Mouse (Mus musculus) hindbrain, embryonic 14.5 days (tissue): Measurements from ENCODE around the gene Rpl9. TPM values are rescaled to one million over a fixed set of nuclear protein-coding genes. Genes with fewer than 3 reads are reported as not detected.

Source experiments
- ATAC-seq: fragments of 200-750 bp; cut with Nextera tagmentation; 2 replicates; pipeline ENCODE4 v1.8.0; 2017; ENCODE audit warnings: moderate number of reproducible peaks, mild to moderate bottlenecking, moderate TSS enrichment, moderate library complexity; ENCODE audit not compliant: low FRiP score
- DNase-seq: peaks from one replicate; pipeline ENCODE4 v3.0.0-alpha.2; 2015; ENCODE audit warnings: low spot score
- H3K27ac ChIP-seq: fragments of 300-500 bp; sonication (generic); 2 replicates; pipeline ENCODE4 v1.5.1; 2014; ENCODE audit warnings: mild to moderate bottlenecking, moderate library complexity
- H3K27me3 ChIP-seq: fragments of 300-500 bp; sonication (generic); 2 replicates; pipeline ENCODE4 v1.6.1; 2014; ENCODE audit warnings: mild to moderate bottlenecking, low read length, mixed read lengths; ENCODE audit not compliant: control insufficient read depth, insufficient read depth
- H3K36me3 ChIP-seq: fragments of 300-500 bp; sonication (generic); replicated peaks from 2 replicates; pipeline ENCODE4 v1.6.1; 2014; ENCODE audit not compliant: control insufficient read depth, insufficient read depth
- H3K4me1 ChIP-seq: fragments of 300-500 bp; sonication (generic); replicated peaks from 2 replicates; pipeline ENCODE4 v1.6.1; 2014; ENCODE audit warnings: antibody characterized with exemption, low read length, mixed read lengths; ENCODE audit not compliant: control insufficient read depth, insufficient read depth
- H3K4me2 ChIP-seq: fragments of 300-500 bp; sonication (generic); replicated peaks from 2 replicates; pipeline ENCODE4 v1.6.1; 2014; ENCODE audit warnings: mild to moderate bottlenecking, moderate library complexity
- H3K4me3 ChIP-seq: fragments of 300-500 bp; sonication (generic); replicated peaks from 2 replicates; pipeline ENCODE4 v1.5.1; 2014; ENCODE audit warnings: mild to moderate bottlenecking, low read length
- H3K9ac ChIP-seq: fragments of 300-500 bp; sonication (generic); 2 replicates; pipeline ENCODE4 v1.6.1; 2014
- H3K9me3 ChIP-seq: fragments of 300-500 bp; sonication (generic); 2 replicates; pipeline ENCODE4 v1.6.1; 2016; ENCODE audit warnings: low read length; ENCODE audit not compliant: control insufficient read depth
- WGBS: fragments of 180-500 bp; shearing (Covaris S2); extraction: QIAGEN DNeasy Blood & Tissue Kit; methylation state at CpG from one replicate; pipeline ENCODE4 v1.1.7; 2014; 5-methylcytosine and 5-hydroxymethylcytosine counted together
- polyA plus RNA-seq: library from polyadenylated mRNA; unstranded; fragments of >200 nt; fragmentation: Nextera tagmentation; extraction: Ambion mirVana; gene quantifications from 2 replicates; pipeline ENCODE4 v1.2.1, GENCODE M21; 2014

The Rpl9 gene
- polyA plus RNA-seq, 1 experiment from 2014 or later: 691 TPM

DNA sequence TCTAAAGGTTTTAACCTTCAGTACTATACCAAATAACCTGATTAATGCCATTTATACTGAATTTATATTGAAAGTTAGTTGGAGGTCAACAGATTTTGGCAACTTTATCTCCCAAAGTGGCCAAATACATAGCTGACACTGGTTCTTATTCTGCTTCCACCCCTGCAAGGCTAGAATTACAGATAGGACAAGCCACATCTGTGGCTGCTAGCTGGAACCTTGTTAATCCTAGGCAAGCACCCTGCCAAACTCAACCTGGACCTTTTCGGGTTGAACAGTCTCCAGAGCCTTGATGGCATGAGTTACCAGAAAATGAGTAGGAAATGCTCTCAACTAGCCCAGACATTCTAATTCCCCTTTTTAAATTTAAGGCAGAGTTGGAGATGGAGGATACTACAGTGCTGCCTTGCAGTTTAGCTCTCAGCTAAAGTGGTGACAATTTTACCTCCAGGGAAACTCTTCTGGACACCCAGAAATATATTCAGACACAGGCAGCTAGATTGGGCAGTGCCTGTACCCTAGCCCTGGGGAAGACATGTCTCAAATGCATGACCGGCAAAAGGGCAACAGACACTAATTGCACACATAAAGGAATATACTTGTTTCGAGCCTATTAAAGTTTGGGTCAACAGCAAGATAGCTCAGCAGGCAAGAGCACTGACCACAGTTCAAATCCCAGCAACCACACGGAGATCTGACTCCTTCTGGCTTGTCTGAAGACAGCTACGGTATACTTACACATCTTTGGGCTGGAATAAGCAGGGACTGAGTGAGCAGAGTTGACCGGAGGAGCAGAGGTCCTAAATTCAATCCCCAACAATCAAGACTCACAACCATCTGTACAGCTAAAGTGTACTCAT is 4.0 kb downstream of the Rpl9 start:
- H3K9me3 ChIP-seq: no peaks in the 10 kb centered on the region
- H3K9ac ChIP-seq: no peak overlapping the region
- H3K36me3 ChIP-seq: peaks cover 59% of the 10 kb centered on the region
- ATAC-seq (no peak), DNase-seq (no peak)
- WGBS: 82% methylated on average over 6 of the region's 6 CpGs
- no peak overlapping the region for H3K4me2 ChIP-seq
- no peak overlapping the region for H3K27ac ChIP-seq
- H3K4me3 ChIP-seq: no peak overlapping the region
- no peaks in the 10 kb centered on the region for H3K27me3 ChIP-seq
- H3K4me1 ChIP-seq: peaks cover 18% of the 10 kb centered on the region

- 78% methylated on average over 2 of the region's 2 CpGs for WGBS
- no peak for DNase-seq
- H3K9ac ChIP-seq: no peak overlapping the region
- no peak overlapping the region for H3K27ac ChIP-seq
- no peak overlapping the region for H3K4me3 ChIP-seq
- no peaks in the 10 kb centered on the region for H3K27me3 ChIP-seq
- H3K9me3 ChIP-seq: no peaks in the 10 kb centered on the region
- ATAC-seq: no peak
- no peak overlapping the region for H3K4me2 ChIP-seq
- peaks cover 15% of the 10 kb centered on the region for H3K4me1 ChIP-seq
- H3K36me3 ChIP-seq: peaks cover 59% of the 10 kb centered on the region
Observed at GRCm38 (mm10) chr5:65385704-65386103, 5.5 kb downstream of the Rpl9 start.

GRCm38 (mm10) chr5:65374746-65375145 is 16.5 kb downstream of the Rpl9 start:
- ATAC-seq (no peak), DNase-seq (no peak)
- no peaks in the 10 kb centered on the region for H3K9me3 ChIP-seq
- H3K36me3 ChIP-seq: no peaks in the 10 kb centered on the region
- 82% methylated on average over 7 of the region's 7 CpGs for WGBS
- H3K4me1 ChIP-seq: no peaks in the 10 kb centered on the region
- no peak overlapping the region for H3K4me2 ChIP-seq
- H3K9ac ChIP-seq: no peak overlapping the region
- no peaks in the 10 kb centered on the region for H3K27me3 ChIP-seq
- H3K4me3 ChIP-seq: no peak overlapping the region
- H3K27ac ChIP-seq: no peak overlapping the region

DNA sequence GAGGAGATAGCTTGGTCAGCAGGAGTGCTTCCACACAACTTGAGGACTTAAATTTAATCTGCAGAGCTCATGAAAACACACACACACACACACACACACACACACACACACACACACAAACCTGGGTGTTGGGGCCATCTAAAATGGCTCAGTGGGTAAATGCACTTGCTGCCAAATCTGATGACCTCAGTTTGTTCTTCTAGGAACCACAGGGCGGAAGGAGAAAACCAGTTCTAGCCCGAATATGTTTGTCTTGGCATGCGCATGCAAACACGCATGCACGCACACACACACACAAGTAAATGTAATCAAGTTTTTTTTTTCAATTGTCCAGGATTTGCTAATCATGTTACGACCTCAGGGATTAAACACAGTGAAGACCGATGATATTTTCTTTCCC is 19.7 kb downstream of the Rpl9 start:
- WGBS: 94% methylated on average over 7 of the region's 7 CpGs
- H3K4me3 ChIP-seq: no peak overlapping the region
- no peaks in the 10 kb centered on the region for H3K36me3 ChIP-seq
- ATAC-seq (no peak), DNase-seq (no peak)
- no peak overlapping the region for H3K27ac ChIP-seq
- no peaks in the 10 kb centered on the region for H3K4me1 ChIP-seq
- no peaks in the 10 kb centered on the region for H3K27me3 ChIP-seq
- no peak overlapping the region for H3K4me2 ChIP-seq
- no peaks in the 10 kb centered on the region for H3K9me3 ChIP-seq
- H3K9ac ChIP-seq: no peak overlapping the region

DNA sequence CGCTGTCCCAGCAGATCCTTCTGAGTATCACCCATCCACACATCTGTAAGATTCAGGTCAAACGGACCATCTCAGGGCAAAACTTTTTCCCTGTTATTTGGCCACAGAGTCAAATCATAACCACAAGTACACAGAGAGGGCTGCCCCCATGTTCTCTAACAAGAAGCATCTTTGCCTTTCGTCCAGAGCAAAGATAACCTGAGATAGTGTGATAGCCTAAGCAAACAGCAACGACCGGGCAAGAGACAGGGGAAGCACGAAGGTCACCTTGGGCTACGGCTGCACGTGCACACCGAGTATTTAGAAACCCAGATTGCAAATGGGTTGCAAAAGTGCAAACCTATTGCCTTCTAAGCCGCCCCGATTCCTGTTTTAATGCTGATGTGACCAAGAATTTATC is 23.4 kb downstream of the Rpl9 start:
- no peaks in the 10 kb centered on the region for H3K4me1 ChIP-seq
- DNase-seq (no peak), ATAC-seq (no peak)
- H3K27ac ChIP-seq: no peak overlapping the region
- no peaks in the 10 kb centered on the region for H3K36me3 ChIP-seq
- H3K4me2 ChIP-seq: no peak overlapping the region
- no peak overlapping the region for H3K9ac ChIP-seq
- no peaks in the 10 kb centered on the region for H3K27me3 ChIP-seq
- H3K9me3 ChIP-seq: no peaks in the 10 kb centered on the region
- H3K4me3 ChIP-seq: no peak overlapping the region
- 93% methylated on average over 11 of the region's 11 CpGs for WGBS

DNA sequence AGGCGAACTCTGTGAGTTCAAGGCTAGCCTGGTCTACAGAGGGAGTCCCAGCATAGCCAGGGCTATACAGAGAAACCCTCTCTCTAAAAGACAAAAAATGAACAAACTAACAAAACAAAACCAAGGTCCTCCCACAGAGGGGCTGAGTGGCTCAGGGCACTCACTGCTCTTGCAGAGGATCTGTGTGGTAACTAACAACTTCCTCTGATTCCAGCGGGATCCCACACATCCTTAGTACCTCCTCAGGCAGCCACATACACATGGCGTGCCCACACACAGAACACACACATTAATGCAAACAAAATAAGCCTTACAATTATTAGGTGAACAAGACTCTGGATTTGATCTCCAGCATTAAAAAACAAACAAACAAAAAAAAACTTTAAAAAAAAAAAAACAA is 33.5 kb downstream of the Rpl9 start:
- H3K4me1 ChIP-seq: no peaks in the 10 kb centered on the region
- H3K27ac ChIP-seq: no peak overlapping the region
- DNase-seq (no peak), ATAC-seq (no peak)
- 91% methylated on average over 3 of the region's 3 CpGs for WGBS
- no peak overlapping the region for H3K9ac ChIP-seq
- no peak overlapping the region for H3K4me2 ChIP-seq
- no peaks in the 10 kb centered on the region for H3K9me3 ChIP-seq
- H3K36me3 ChIP-seq: no peaks in the 10 kb centered on the region
- H3K4me3 ChIP-seq: no peak overlapping the region
- H3K27me3 ChIP-seq: no peaks in the 10 kb centered on the region

GRCm38 (mm10) chr5:65356851-65357250 is 34.4 kb downstream of the Rpl9 start:
- Histone ChIP-seq H3K27me3 (no peaks in the 10 kb centered on the region), H3K4me3 (no peak overlapping the region), H3K9ac (no peak overlapping the region), H3K27ac (no peak overlapping the region), H3K4me2 (no peak overlapping the region), H3K4me1 (no peaks in the 10 kb centered on the region), H3K9me3 (no peaks in the 10 kb centered on the region), H3K36me3 (no peaks in the 10 kb centered on the region)
- WGBS: 86% methylated on average over 6 of the region's 6 CpGs
- ATAC-seq (no peak), DNase-seq (no peak)

- ATAC-seq (no peak), DNase-seq (no peak)
- Histone ChIP-seq H3K36me3 (no peaks in the 10 kb centered on the region), H3K27me3 (no peaks in the 10 kb centered on the region), H3K27ac (no peak overlapping the region), H3K9ac (no peak overlapping the region), H3K4me2 (no peak overlapping the region), H3K9me3 (no peaks in the 10 kb centered on the region), H3K4me1 (no peaks in the 10 kb centered on the region), H3K4me3 (no peak overlapping the region)
- 82% methylated on average over 5 of the region's 5 CpGs for WGBS
Observed at GRCm38 (mm10) chr5:65354985-65355384, 36.3 kb downstream of the Rpl9 start.

- Histone ChIP-seq H3K27me3 (no peaks in the 10 kb centered on the region), H3K4me3 (no peak overlapping the region), H3K27ac (no peak overlapping the region), H3K9me3 (no peaks in the 10 kb centered on the region), H3K4me1 (no peaks in the 10 kb centered on the region), H3K9ac (no peak overlapping the region), H3K36me3 (no peaks in the 10 kb centered on the region), H3K4me2 (no peak overlapping the region)
- WGBS: 97% methylated on average over 3 of the region's 3 CpGs
- ATAC-seq (no peak), DNase-seq (no peak)
Observed at GRCm38 (mm10) chr5:65354097-65354496, 37.1 kb downstream of the Rpl9 start.

GRCm38 (mm10) chr5:65350508-65350907 is 40.7 kb downstream of the Rpl9 start:
- WGBS: 61% methylated on average over 10 of the region's 10 CpGs
- no peaks in the 10 kb centered on the region for H3K36me3 ChIP-seq
- no peaks in the 10 kb centered on the region for H3K27me3 ChIP-seq
- DNase-seq (no peak), ATAC-seq (no peak)
- H3K4me3 ChIP-seq: no peak overlapping the region
- H3K4me1 ChIP-seq: 0 out of 2 replicates have a peak, but pooled peaks cover 8% of the 10 kb centered on the region
- H3K4me2 ChIP-seq: no peak overlapping the region
- no peak overlapping the region for H3K9ac ChIP-seq
- no peaks in the 10 kb centered on the region for H3K9me3 ChIP-seq
- no peak overlapping the region for H3K27ac ChIP-seq
